Mouse (Mus musculus) hindbrain, embryonic 15.5 days (tissue): ENCODE measurements at regions not wholly inside any gene's neighbourhood (a gene's known extent, or its start where the extent isn't known, plus 50 kb on each side); places are given as distances from the start of the nearest gene placed in this dataset.

Experiments
- ATAC-seq: fragments of 200-750 bp; cut with Nextera tagmentation; 2 replicates; pipeline ENCODE4 v1.8.0; 2017; ENCODE audit warnings: low read depth, moderate number of reproducible peaks, moderate TSS enrichment; ENCODE audit not compliant: low FRiP score
- H3K27ac ChIP-seq: fragments of 300-500 bp; sonication (generic); replicated peaks from 2 replicates; pipeline ENCODE4 v1.5.1; 2015; ENCODE audit warnings: mild to moderate bottlenecking, inconsistent platforms
- H3K27me3 ChIP-seq: fragments of 300-500 bp; sonication (generic); 2 replicates; pipeline ENCODE4 v1.6.1; 2015; ENCODE audit warnings: control low read depth, inconsistent platforms
- H3K36me3 ChIP-seq: fragments of 300-500 bp; sonication (generic); 2 replicates; pipeline ENCODE4 v1.6.1; 2015; ENCODE audit warnings: control low read depth, inconsistent platforms
- H3K4me1 ChIP-seq: fragments of 300-500 bp; sonication (generic); replicated peaks from 2 replicates; pipeline ENCODE4 v1.6.1; 2015; ENCODE audit warnings: control low read depth, inconsistent platforms
- H3K4me2 ChIP-seq: fragments of 300-500 bp; sonication (generic); 2 replicates; pipeline ENCODE4 v1.6.1; 2015; ENCODE audit warnings: moderate library complexity, mild to moderate bottlenecking, inconsistent platforms
- H3K4me3 ChIP-seq: fragments of 300-500 bp; sonication (generic); 2 replicates; pipeline ENCODE4 v1.5.1; 2015; ENCODE audit warnings: mild to moderate bottlenecking, inconsistent platforms
- H3K9ac ChIP-seq: fragments of 300-500 bp; sonication (generic); 2 replicates; pipeline ENCODE4 v1.6.1; 2015; ENCODE audit warnings: inconsistent platforms
- H3K9me3 ChIP-seq: fragments of 300-500 bp; sonication (generic); 2 replicates; pipeline ENCODE4 v1.6.1; 2016; ENCODE audit warnings: control low read depth, inconsistent platforms
- WGBS: fragments of 180-500 bp; shearing (Covaris S2); methylation state at CpG from one replicate; pipeline ENCODE4 v1.1.7; 2015; 5-methylcytosine and 5-hydroxymethylcytosine counted together

GRCm38 (mm10) chr1:105206216-105206615 is 150.3 kb downstream of the Rnf152 start:
- no peaks in the 10 kb centered on the region for H3K4me1 ChIP-seq

GRCm38 (mm10) chr1:105199305-105199704 is 157.2 kb downstream of the Rnf152 start:
- H3K9ac ChIP-seq = no peak overlapping the region
- H3K9me3 ChIP-seq = no peaks in the 10 kb centered on the region
- no peak for ATAC-seq
- H3K36me3 ChIP-seq = no peaks in the 10 kb centered on the region
- no peaks in the 10 kb centered on the region for H3K4me1 ChIP-seq
- no peak overlapping the region for H3K4me3 ChIP-seq
- no peaks in the 10 kb centered on the region for H3K27me3 ChIP-seq
- no peak overlapping the region for H3K27ac ChIP-seq
- 73% methylated on average over 3 of the region's 3 CpGs for WGBS
- no peak overlapping the region for H3K4me2 ChIP-seq

More at GRCm38 (mm10) chr1:105206216-105206615, 150.3 kb downstream of the Rnf152 start:
- H3K9ac ChIP-seq = no peak overlapping the region
- no peak overlapping the region for H3K27ac ChIP-seq
- H3K4me2 ChIP-seq = no peak overlapping the region
- no peaks in the 10 kb centered on the region for H3K36me3 ChIP-seq
- no peak for ATAC-seq
- H3K27me3 ChIP-seq = no peaks in the 10 kb centered on the region
- no peaks in the 10 kb centered on the region for H3K9me3 ChIP-seq
- H3K4me3 ChIP-seq = no peak overlapping the region

GRCm38 (mm10) chr1:105191126-105191525 is 165.4 kb downstream of the Rnf152 start:
- ATAC-seq = no peak
- Histone ChIP-seq H3K9ac (no peak overlapping the region), H3K9me3 (no peaks in the 10 kb centered on the region), H3K27me3 (no peaks in the 10 kb centered on the region), H3K36me3 (no peaks in the 10 kb centered on the region), H3K4me1 (no peaks in the 10 kb centered on the region), H3K4me2 (no peak overlapping the region), H3K27ac (no peak overlapping the region), H3K4me3 (no peak overlapping the region)
- 95% methylated on average over 3 of the region's 3 CpGs for WGBS

- no peaks in the 10 kb centered on the region for H3K4me1 ChIP-seq
- ATAC-seq = no peak
- no peaks in the 10 kb centered on the region for H3K36me3 ChIP-seq
- no peaks in the 10 kb centered on the region for H3K9me3 ChIP-seq
- H3K9ac ChIP-seq = no peak overlapping the region
- H3K27ac ChIP-seq = no peak overlapping the region
- H3K4me3 ChIP-seq = no peak overlapping the region
- H3K27me3 ChIP-seq = no peaks in the 10 kb centered on the region
- H3K4me2 ChIP-seq = no peak overlapping the region
Measured at GRCm38 (mm10) chr1:105188920-105189266, 167.6 kb downstream of the Rnf152 start.

GRCm38 (mm10) chr1:105188210-105188919 is 168.1 kb downstream of the Rnf152 start:
- Histone ChIP-seq H3K4me2 (no peak overlapping the region), H3K4me3 (no peak overlapping the region), H3K27ac (no peak overlapping the region), H3K9ac (no peak overlapping the region), H3K27me3 (no peaks in the 10 kb centered on the region), H3K4me1 (no peaks in the 10 kb centered on the region), H3K9me3 (no peaks in the 10 kb centered on the region), H3K36me3 (no peaks in the 10 kb centered on the region)
- no peak for ATAC-seq
- 75% methylated on average over 3 of the region's 3 CpGs for WGBS

- Histone ChIP-seq H3K4me3 (no peak overlapping the region), H3K27ac (no peak overlapping the region), H3K9ac (no peak overlapping the region), H3K4me1 (0 out of 2 replicates have a peak, but pooled peaks cover under 1% of the 10 kb centered on the region), H3K9me3 (no peaks in the 10 kb centered on the region), H3K4me2 (no peak overlapping the region), H3K36me3 (no peaks in the 10 kb centered on the region), H3K27me3 (no peaks in the 10 kb centered on the region)
- ATAC-seq = no peak
- 87% methylated on average over 3 of the region's 3 CpGs for WGBS
Measured at GRCm38 (mm10) chr1:105184470-105184869, 172.0 kb downstream of the Rnf152 start.

GRCm38 (mm10) chr1:105179371-105179823 is 177.1 kb downstream of the Rnf152 start:
- Histone ChIP-seq H3K27me3 (no peaks in the 10 kb centered on the region), H3K36me3 (no peaks in the 10 kb centered on the region), H3K27ac (no peak overlapping the region), H3K9ac (no peak overlapping the region), H3K4me1 (peaks cover 10% of the 10 kb centered on the region; the same call in 1 of the 2 replicates), H3K4me2 (no peak overlapping the region), H3K9me3 (no peaks in the 10 kb centered on the region), H3K4me3 (no peak overlapping the region)
- 58% methylated on average over 3 of the region's 3 CpGs for WGBS
- ATAC-seq = peak; percentile 87

GRCm38 (mm10) chr1:105178773-105179172 is 177.7 kb downstream of the Rnf152 start:
- Histone ChIP-seq H3K4me1 (peaks cover 10% of the 10 kb centered on the region; the same call in 1 of the 2 replicates), H3K36me3 (no peaks in the 10 kb centered on the region), H3K9me3 (no peaks in the 10 kb centered on the region), H3K27ac (no peak overlapping the region), H3K4me2 (no peak overlapping the region), H3K27me3 (no peaks in the 10 kb centered on the region), H3K9ac (no peak overlapping the region), H3K4me3 (no peak overlapping the region)
- 29% methylated on average over 6 of the region's 6 CpGs for WGBS
- no peak for ATAC-seq

GRCm38 (mm10) chr1:105177938-105178337 is 178.6 kb downstream of the Rnf152 start:
- no peak overlapping the region for H3K9ac ChIP-seq
- peaks cover 10% of the 10 kb centered on the region; the same call in 1 of the 2 replicates for H3K4me1 ChIP-seq
- no peak overlapping the region for H3K27ac ChIP-seq
- H3K36me3 ChIP-seq = no peaks in the 10 kb centered on the region
- no peaks in the 10 kb centered on the region for H3K27me3 ChIP-seq
- no peak overlapping the region for H3K4me2 ChIP-seq
- no peaks in the 10 kb centered on the region for H3K9me3 ChIP-seq
- ATAC-seq = no peak
- H3K4me3 ChIP-seq = no peak overlapping the region
- WGBS = 84% methylated on average over 2 of the region's 2 CpGs

- WGBS = 85% methylated on average over 10 of the region's 10 CpGs
- ATAC-seq = no peak
- no peak overlapping the region for H3K4me2 ChIP-seq
- H3K9ac ChIP-seq = no peak overlapping the region
- H3K9me3 ChIP-seq = no peaks in the 10 kb centered on the region
- H3K4me3 ChIP-seq = no peak overlapping the region
- H3K4me1 ChIP-seq = peaks cover 10% of the 10 kb centered on the region; the same call in 1 of the 2 replicates
- H3K27me3 ChIP-seq = no peaks in the 10 kb centered on the region
- H3K27ac ChIP-seq = no peak overlapping the region
- no peaks in the 10 kb centered on the region for H3K36me3 ChIP-seq
Measured at GRCm38 (mm10) chr1:105177015-105177762, 179.3 kb downstream of the Rnf152 start.

GRCm38 (mm10) chr1:105170979-105171378 is 185.5 kb downstream of the Rnf152 start:
- Histone ChIP-seq H3K4me1 (no peaks in the 10 kb centered on the region), H3K4me2 (no peak overlapping the region), H3K36me3 (no peaks in the 10 kb centered on the region), H3K9me3 (no peaks in the 10 kb centered on the region), H3K4me3 (no peak overlapping the region), H3K27ac (no peak overlapping the region), H3K9ac (no peak overlapping the region), H3K27me3 (no peaks in the 10 kb centered on the region)
- 90% methylated on average over 1 of the region's 1 CpGs for WGBS
- no peak for ATAC-seq

- Histone ChIP-seq H3K9ac (no peak overlapping the region), H3K36me3 (no peaks in the 10 kb centered on the region), H3K27me3 (no peaks in the 10 kb centered on the region), H3K9me3 (no peaks in the 10 kb centered on the region), H3K4me1 (no peaks in the 10 kb centered on the region), H3K4me3 (no peak overlapping the region), H3K4me2 (no peak overlapping the region), H3K27ac (no peak overlapping the region)
- no peak for ATAC-seq
- 95% methylated on average over 4 of the region's 4 CpGs for WGBS
Measured at GRCm38 (mm10) chr1:105170114-105170506, 186.4 kb downstream of the Rnf152 start.
